Mouse (Mus musculus) bone marrow macrophage, adult 2 months (primary cell): ENCODE measurements at regions not wholly inside any gene's neighbourhood (a gene's known extent, or its start where the extent isn't known, plus 50 kb on each side); places are given as distances from the start of the nearest gene placed in this dataset.

Experiments
- H3K27ac ChIP-seq: 2 replicates; pipeline ENCODE4 v1.5.1; 2012; ENCODE audit warnings: low read depth, low read length; ENCODE audit not compliant: insufficient read depth
- H3K4me1 ChIP-seq: 2 replicates; pipeline ENCODE4 v1.6.1; 2012; ENCODE audit warnings: low read length; ENCODE audit not compliant: control insufficient read depth, insufficient read depth
- H3K4me3 ChIP-seq: 2 replicates; pipeline ENCODE4 v1.5.1; 2012; ENCODE audit warnings: mild to moderate bottlenecking, low read length, moderate library complexity; ENCODE audit not compliant: insufficient read depth
- CTCF ChIP-seq: IDR thresholded peaks from 2 replicates; pipeline ENCODE4 v1.5.1; 2012; ENCODE audit warnings: low read depth, mild to moderate bottlenecking, low read length, moderate library complexity
- POLR2A ChIP-seq: IDR thresholded peaks from 2 replicates; pipeline ENCODE4 v1.6.1; 2012; ENCODE audit warnings: mild to moderate bottlenecking, low read depth, low read length, borderline replicate concordance

GRCm38 (mm10) chr10:37219936-37220335 lies 81.2 kb upstream of the Marcks start:
- H3K27ac ChIP-seq: no peak overlapping the region
- peaks cover 11% of the 10 kb centered on the region for H3K4me1 ChIP-seq
- TF ChIP-seq POLR2A: no peak
- no peak for TF ChIP-seq CTCF
- no peak overlapping the region for H3K4me3 ChIP-seq

- Histone ChIP-seq H3K4me1 (peaks cover 11% of the 10 kb centered on the region), H3K4me3 (no peak overlapping the region), H3K27ac (no peak overlapping the region)
- no peak for TF ChIP-seq POLR2A
- TF ChIP-seq CTCF: no peak
These were observed 80.7 kb upstream of the Marcks start for GRCm38 (mm10) chr10:37219381-37219780.

GRCm38 (mm10) chr10:37214656-37215055 lies 75.9 kb upstream of the Marcks start:
- Histone ChIP-seq H3K4me1 (no peaks in the 10 kb centered on the region), H3K4me3 (no peak overlapping the region), H3K27ac (no peak overlapping the region)
- no peak for TF ChIP-seq POLR2A
- no peak for TF ChIP-seq CTCF

- Histone ChIP-seq H3K4me1 (no peaks in the 10 kb centered on the region), H3K4me3 (no peak overlapping the region), H3K27ac (no peak overlapping the region)
- TF ChIP-seq CTCF (no peak), POLR2A (no peak)
These were observed 73.8 kb upstream of the Marcks start for GRCm38 (mm10) chr10:37212350-37213035.

GRCm38 (mm10) chr10:37211305-37211704 lies 72.6 kb upstream of the Marcks start:
- no peak overlapping the region for H3K27ac ChIP-seq
- H3K4me1 ChIP-seq: no peaks in the 10 kb centered on the region
- TF ChIP-seq CTCF: no peak
- no peak for TF ChIP-seq POLR2A
- H3K4me3 ChIP-seq: no peak overlapping the region

GRCm38 (mm10) chr10:37210223-37210622 lies 71.5 kb upstream of the Marcks start:
- Histone ChIP-seq H3K27ac (no peak overlapping the region), H3K4me1 (no peaks in the 10 kb centered on the region), H3K4me3 (no peak overlapping the region)
- TF ChIP-seq CTCF (no peak), POLR2A (no peak)

GRCm38 (mm10) chr10:37206986-37207385 lies 68.3 kb upstream of the Marcks start:
- H3K4me1 ChIP-seq: peaks cover 3% of the 10 kb centered on the region
- no peak overlapping the region for H3K27ac ChIP-seq
- TF ChIP-seq CTCF: no peak
- TF ChIP-seq POLR2A: no peak
- no peak overlapping the region for H3K4me3 ChIP-seq

GRCm38 (mm10) chr10:37206546-37206945 lies 67.8 kb upstream of the Marcks start:
- H3K27ac ChIP-seq: no peak overlapping the region
- H3K4me3 ChIP-seq: no peak overlapping the region
- H3K4me1 ChIP-seq: peaks cover 3% of the 10 kb centered on the region
- TF ChIP-seq CTCF (no peak), POLR2A (no peak)

GRCm38 (mm10) chr10:37203709-37204108 lies 65.0 kb upstream of the Marcks start:
- TF ChIP-seq POLR2A: no peak
- TF ChIP-seq CTCF: no peak
- H3K4me3 ChIP-seq: no peak overlapping the region
- H3K27ac ChIP-seq: no peak overlapping the region
- peaks cover 3% of the 10 kb centered on the region for H3K4me1 ChIP-seq

- Histone ChIP-seq H3K4me1 (peaks cover 43% of the 10 kb centered on the region), H3K27ac (peak overlapping the region; percentile 85), H3K4me3 (no peak overlapping the region)
- TF ChIP-seq CTCF: no peak
- TF ChIP-seq POLR2A: no peak
These were observed 56.2 kb upstream of the Marcks start for GRCm38 (mm10) chr10:37194798-37195453.
